Mouse (Mus musculus) urinary bladder, postnatal 25 days (tissue): ENCODE results near the gene Galns.
"Not testable (repeated sequence)": the region's sequence is repeated elsewhere in the genome, so short reads cannot be mapped to it uniquely, and the experiment has no call there.

ENCODE experiments used
- DNase-seq: peaks from one replicate; pipeline ENCODE4 v3.0.0; 2022; ENCODE audit warnings: low spot score

The Galns gene

GRCm38 (mm10) chr8:122633205-122633604 is 21.9 kb upstream of the Galns start:
- DNase-seq, result no peak

- not testable (repeated sequence) for DNase-seq
Measured at GRCm38 (mm10) chr8:122632134-122632533, 20.9 kb upstream of the Galns start.

- no peak for DNase-seq
Measured at GRCm38 (mm10) chr8:122630696-122631095, 19.4 kb upstream of the Galns start.

- DNase-seq, result no peak
Measured at GRCm38 (mm10) chr8:122629388-122629787, 18.1 kb upstream of the Galns start.

- DNase-seq, result no peak
Measured at GRCm38 (mm10) chr8:122626896-122627295, 15.6 kb upstream of the Galns start.

GRCm38 (mm10) chr8:122625811-122626210 is 14.5 kb upstream of the Galns start:
- no peak for DNase-seq

GRCm38 (mm10) chr8:122624653-122625052 is 13.4 kb upstream of the Galns start:
- DNase-seq, result no peak

GRCm38 (mm10) chr8:122623844-122624642 is 12.8 kb upstream of the Galns start:
- DNase-seq, result no peak

- DNase-seq, result no peak
Measured at GRCm38 (mm10) chr8:122622727-122623126, 11.5 kb upstream of the Galns start, which contains the start of gene Pabpn1l. Gene Pabpn1l, minus strand, starts transcription at chr8:122622739.

- DNase-seq, result no peak
Measured at GRCm38 (mm10) chr8:122620446-122620845, 9.2 kb upstream of the Galns start.

GRCm38 (mm10) chr8:122618660-122619378 is 7.6 kb upstream of the Galns start:
- no peak for DNase-seq

GRCm38 (mm10) chr8:122617947-122618546 is 6.8 kb upstream of the Galns start:
- DNase-seq, result peak; percentile 81

GRCm38 (mm10) chr8:122616181-122616905 is 5.1 kb upstream of the Galns start:
- no peak for DNase-seq

- no peak for DNase-seq
Measured at GRCm38 (mm10) chr8:122610612-122611277, 518 bp downstream of the Galns start.

- no peak for DNase-seq
Measured at GRCm38 (mm10) chr8:122610209-122610608, 1.1 kb downstream of the Galns start.

GRCm38 (mm10) chr8:122606810-122607209 is 4.5 kb downstream of the Galns start:
- no peak for DNase-seq

- no peak for DNase-seq
Measured at GRCm38 (mm10) chr8:122605367-122605766, 5.9 kb downstream of the Galns start.

GRCm38 (mm10) chr8:122604640-122605039 is 6.6 kb downstream of the Galns start:
- no peak for DNase-seq

- no peak for DNase-seq
Measured at GRCm38 (mm10) chr8:122600666-122601065, 10.6 kb downstream of the Galns start.

GRCm38 (mm10) chr8:122596031-122596430 is 15.2 kb downstream of the Galns start:
- no peak for DNase-seq

- DNase-seq, result no peak
Measured at GRCm38 (mm10) chr8:122593783-122594507, 17.3 kb downstream of the Galns start.
